Mouse (Mus musculus) lung, postnatal 25 days (tissue): Measurements from ENCODE around the gene Pbx1.

Experiments
- DNase-seq: peaks from one replicate; pipeline ENCODE4 v3.0.0; 2022; ENCODE audit warnings: low spot score

Pbx1 gene

DNA sequence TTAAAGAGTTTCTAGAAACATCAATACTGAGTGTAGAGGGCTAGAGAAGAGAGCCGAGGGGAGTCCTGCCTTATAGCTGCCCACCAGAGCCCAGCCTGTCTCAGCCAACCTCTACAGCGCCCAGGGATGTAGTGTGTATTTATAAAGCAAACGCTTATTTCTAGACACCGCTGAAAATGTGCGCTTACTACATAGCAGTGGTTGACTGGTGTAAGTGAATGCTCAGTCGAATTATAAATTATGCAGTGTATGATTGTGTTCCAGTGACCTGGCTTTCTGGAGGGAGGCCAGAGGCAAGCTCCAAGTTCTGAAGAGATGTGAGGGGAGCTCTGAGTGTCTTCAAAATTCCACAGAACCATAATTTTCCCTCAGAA lies 352.7 kb downstream of the Pbx1 start:
- no peak for DNase-seq

DNA sequence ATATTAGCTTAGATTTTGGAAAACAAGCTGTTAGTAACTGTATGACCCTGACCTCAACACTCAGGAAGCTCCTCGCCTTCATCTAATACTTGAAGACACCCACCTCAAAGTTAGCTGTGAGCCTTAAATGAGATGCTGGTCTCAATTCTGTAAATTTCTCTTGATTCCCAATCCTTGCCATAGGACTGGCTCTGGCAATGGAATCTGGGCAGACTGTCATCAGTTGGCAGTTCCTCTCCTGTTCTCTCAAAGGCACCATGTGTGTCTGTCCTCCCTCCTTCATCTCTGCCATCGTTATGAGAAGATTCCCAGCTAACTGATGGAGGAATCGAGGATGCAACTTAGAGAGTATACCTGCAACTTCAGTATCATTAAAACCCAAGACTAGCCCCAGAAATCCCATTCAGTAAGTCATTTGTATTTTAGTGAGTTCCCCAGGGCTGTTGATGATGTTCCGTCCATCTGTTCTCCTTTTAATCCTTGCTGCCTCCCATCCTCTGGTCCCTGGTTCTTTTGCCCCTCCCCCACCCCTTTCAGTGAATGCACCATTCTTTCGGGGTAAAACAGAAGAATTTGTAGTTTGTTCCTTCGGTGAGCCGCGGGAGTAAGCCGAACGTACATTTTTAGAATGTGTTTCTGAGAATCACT lies 353.2 kb downstream of the Pbx1 start:
- no peak for DNase-seq

DNA sequence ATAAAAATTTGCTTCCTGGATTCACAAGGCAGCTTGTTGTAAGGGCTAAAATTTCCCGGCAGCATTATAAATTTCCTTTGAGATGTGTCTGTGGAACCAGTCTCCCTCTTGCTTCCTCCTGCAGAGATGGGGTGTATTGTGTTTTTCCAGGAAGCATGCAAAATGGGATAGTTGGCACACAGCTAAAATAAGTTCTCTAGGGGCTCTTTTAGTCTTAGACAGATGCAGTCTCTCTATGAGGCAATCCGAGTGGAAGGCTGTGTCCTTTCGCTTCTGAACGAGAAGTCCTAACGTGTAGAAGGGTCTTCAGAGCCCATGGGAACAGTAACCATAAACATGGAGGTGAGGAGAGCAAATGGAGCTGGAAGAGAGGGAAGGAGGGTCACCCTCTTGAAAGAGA lies 360.1 kb downstream of the Pbx1 start:
- no peak for DNase-seq

DNA sequence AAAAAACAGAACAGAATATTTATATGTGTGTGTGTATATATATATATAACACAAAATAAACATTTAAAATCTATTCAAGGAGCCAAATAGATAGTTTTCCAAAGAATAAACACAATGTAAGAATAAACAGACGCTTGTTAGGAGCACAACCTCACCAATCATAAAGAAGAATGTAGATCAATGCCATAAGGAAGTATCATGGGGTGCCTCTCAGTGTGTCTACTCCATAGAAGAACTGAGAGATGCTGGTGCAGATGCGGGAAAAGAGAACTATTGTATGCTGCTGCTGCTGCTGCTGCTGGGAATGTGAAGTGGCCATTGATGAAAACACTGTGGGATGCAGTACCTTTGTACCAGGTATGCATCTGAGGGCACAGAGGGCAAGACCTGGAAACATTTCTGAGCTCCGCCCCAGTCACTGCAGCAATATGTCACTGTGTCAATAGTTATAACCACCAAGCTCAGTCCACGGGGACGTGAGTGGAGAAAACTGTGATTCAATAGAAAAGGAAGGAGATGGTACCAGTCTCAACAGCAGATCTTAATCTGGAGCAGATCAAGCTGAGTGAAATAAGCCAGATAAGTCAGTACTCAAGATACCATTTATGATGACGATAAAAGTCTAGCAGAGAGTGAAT lies 361.7 kb downstream of the Pbx1 start:
- no peak for DNase-seq

DNA sequence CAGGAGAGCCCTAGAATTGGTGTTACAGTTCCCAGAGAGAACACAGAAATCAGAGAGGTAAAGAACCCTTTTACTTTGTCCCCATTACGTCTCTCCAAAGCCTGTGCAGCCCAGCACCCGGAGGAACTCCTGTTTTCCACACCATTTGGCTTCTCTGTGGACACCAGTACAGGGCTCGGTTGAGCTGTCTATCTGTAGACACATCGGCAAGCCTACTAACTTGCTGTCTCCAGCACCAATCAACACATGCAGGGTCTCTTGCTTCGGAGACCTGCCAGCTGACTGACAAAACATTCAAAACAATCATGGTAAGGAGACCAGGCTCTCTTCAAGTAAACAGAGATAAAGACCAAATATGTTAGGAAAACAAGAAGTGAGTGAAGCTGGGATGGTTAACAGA lies 362.3 kb downstream of the Pbx1 start:
- DNase-seq: no peak
